Mouse (Mus musculus): ENCODE data around the gene Cdkn1b.

The Cdkn1b gene

DNA sequence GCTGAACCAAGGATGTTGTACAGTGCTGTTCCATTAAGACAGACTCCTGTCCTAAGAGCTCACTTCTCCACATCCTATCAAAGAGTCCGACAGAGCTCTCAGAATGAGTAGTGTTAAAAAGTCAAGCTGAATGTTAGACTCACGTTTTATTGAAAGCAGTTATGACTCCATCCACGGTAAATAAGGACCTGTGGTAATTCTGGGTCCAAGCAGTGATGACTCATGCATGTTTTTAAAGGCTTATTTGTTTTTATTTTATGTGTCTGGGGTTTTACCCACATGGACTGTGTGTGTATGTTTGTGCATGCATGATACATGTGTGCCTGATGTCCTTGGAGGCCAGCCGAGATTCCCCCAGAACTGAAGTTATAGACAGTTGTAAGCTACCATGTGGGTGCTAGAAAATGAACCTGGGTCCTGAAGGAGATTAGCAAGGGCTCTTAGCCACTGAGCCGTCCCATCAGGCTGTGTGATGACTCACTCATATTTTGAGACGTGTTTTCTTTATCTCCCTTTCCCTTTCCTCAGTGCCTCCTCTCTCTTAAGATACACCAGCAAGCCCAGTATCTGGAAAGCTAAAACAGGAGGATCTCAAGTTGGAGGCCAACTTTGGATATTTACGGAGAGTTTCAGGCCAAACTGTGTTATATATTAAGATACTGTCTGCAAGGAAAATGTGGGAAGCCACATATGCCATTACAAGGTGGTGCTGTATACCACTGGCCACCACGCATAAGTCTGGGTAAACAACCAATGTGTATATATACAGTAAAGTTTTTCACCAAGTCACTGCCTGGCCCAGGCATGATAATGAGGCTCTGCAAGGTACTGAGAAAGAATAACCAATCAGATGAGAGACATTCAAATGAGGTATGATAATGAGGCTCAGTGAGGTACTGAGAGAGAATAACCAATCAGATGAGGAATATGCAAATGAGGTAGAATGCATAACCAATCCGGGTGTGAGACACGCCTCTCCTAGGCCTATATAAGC lies 16.0 kb upstream of the Cdkn1b start:
- no peak for DNase-seq (ENCODE audit: low spot score)

GRCm38 (mm10) chr6:134905811-134906210 lies 14.4 kb upstream of the Cdkn1b start:
- DNase-seq (ENCODE audit: low spot score): no peak

GRCm38 (mm10) chr6:134914523-134914922 lies 5.7 kb upstream of the Cdkn1b start:
- DNase-seq (ENCODE audit: low spot score): no peak

GRCm38 (mm10) chr6:134916641-134917040 lies 3.6 kb upstream of the Cdkn1b start:
- no peak for DNase-seq (ENCODE audit: low spot score)

- DNase-seq (ENCODE audit: low spot score): peak; percentile 85
Measured at GRCm38 (mm10) chr6:134917087-134917486, 3.1 kb upstream of the Cdkn1b start.

- no peak for DNase-seq (ENCODE audit: low spot score)
Measured at GRCm38 (mm10) chr6:134918769-134919168, 1.4 kb upstream of the Cdkn1b start.

DNA sequence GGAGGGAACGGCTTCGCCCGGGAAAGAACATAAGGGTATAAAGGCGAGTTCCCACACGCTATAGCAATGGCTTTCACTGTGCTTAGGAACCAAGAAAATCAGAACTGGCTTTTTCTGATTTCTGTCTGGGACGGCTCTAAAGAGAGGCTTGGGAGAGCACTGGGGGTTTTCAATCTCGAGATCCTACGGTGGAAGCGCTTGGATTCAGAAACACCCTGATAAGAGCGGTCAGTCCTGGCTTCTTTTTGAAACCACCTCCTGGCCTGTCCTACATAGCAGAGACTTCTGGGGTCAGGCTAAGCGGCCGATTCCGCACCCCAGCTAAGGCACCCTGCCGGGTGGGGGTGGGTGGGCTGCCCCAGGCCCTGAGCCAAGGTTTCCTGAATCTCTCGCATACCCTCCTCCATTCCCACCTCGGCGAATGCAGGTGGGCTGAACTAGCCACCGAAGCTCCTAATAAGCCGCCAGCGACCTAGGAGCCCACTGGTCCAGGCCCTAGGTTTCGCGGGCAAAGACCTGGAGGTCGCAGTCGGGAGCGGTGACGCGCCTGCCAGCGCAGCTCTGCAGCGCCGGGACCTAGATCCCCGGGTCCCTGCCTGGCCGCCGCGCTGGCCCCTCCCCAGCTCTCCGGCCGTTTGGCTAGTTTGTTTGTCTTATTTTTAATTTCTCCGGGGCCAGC lies 551 bp upstream of the Cdkn1b start:
- DNase-seq (ENCODE audit: low spot score): no peak

GRCm38 (mm10) chr6:134921014-134921694 lies 953 bp downstream of the Cdkn1b start:
- DNase-seq (ENCODE audit: low spot score): peak; percentile 46

DNA sequence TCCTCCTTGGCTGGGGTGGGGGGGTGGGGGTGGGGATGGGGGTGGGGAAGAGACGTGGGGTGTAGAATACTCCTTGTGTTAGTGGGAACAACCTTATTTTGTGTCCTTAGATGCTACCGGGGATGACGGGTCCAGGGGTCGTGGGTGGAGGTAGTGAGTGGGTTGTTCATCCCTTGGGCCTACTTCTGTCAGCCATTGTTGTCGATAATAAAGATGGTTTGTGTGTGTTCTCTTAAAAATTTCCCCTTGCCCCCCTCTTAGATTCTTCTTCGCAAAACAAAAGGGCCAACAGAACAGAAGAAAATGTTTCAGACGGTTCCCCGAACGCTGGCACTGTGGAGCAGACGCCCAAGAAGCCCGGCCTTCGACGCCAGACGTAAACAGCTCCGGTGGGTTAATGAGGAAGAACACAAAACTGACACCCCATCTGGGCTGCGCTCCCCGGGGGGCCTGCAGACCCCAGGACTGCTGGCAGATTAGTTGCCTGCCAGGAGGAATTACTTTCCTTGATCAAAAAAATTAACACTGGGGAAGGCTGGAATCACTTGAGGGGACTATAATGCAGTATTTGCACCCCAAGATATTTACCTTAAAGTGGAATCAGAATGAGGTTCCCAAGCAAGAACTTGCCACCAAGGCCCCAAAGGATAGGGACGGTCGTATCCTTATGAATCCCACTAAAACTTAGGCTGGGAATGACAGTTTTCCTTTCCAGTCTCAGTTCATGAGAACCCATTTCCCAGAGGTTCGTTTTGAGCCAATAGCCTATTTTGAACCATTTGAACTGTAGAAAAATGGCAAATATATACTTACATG lies 1.7 kb downstream of the Cdkn1b start:
- no peak for DNase-seq (ENCODE audit: low spot score)

GRCm38 (mm10) chr6:134922511-134923195 lies 2.5 kb downstream of the Cdkn1b start:
- DNase-seq (ENCODE audit: low spot score): no peak

GRCm38 (mm10) chr6:134923670-134924069 lies 3.5 kb downstream of the Cdkn1b start:
- no peak for DNase-seq (ENCODE audit: low spot score)

- DNase-seq (ENCODE audit: low spot score): no peak
Measured at GRCm38 (mm10) chr6:134924262-134924661, 4.1 kb downstream of the Cdkn1b start.

DNA sequence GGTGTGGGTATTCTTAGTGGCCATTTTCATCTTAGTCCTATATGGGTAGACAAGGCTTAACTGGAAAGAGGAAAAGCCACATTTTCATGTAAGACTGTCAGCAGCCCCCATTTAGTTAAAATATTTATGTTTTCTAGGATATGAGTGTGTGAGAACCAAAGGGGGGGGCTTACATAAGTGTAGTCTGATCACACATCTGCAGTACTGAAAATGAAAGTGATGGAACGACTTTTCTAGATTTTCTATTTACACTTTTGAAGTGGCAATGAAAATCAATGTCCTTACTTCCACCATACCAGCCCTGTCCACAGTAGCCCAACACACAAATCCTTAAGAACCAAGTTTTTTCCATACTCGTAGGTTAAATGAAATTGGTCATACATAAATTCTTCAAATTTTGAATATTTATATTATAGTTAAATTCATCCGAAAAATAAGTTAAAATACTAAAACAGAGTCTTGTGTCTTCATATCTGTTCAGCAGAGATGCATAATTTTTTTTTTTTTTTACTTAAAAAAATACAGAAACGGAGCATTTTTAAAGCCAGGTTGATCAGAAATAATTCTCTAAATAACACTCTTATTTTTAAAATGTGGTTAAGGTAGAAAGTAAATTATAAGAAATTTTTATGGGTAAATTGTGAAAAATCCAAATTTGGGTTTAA lies 5.6 kb downstream of the Cdkn1b start:
- DNase-seq (ENCODE audit: low spot score): no peak

- DNase-seq (ENCODE audit: low spot score): no peak
Measured at GRCm38 (mm10) chr6:134926338-134926705, 6.1 kb downstream of the Cdkn1b start.

GRCm38 (mm10) chr6:134926803-134927594 lies 6.8 kb downstream of the Cdkn1b start:
- DNase-seq (ENCODE audit: low spot score): peak; percentile 55

GRCm38 (mm10) chr6:134927595-134928095 lies 7.4 kb downstream of the Cdkn1b start:
- no peak for DNase-seq (ENCODE audit: low spot score)

- peak; percentile 91 for DNase-seq (ENCODE audit: low spot score)
Measured at GRCm38 (mm10) chr6:134928096-134928888, 8.1 kb downstream of the Cdkn1b start.

DNA sequence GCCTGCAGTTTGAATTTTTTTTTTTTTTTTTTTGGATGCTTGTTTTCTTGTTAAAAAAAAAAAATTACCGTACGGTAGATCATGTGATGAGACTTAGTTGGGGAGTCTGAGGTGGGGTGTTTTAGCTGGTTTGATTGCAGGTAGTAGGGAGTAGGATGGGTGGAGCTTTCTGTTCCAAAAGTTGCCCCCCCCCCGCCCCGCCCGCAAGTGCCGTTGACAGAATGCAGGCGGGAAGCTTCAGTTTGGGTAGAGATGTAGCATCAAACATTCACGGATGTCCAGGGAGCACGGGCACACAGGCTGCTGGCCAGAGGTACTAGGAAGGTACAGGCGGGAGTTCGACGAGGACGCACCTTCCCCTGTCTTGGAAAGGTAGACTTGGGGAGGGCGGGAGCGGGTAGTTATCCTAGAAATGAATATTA lies 8.7 kb downstream of the Cdkn1b start:
- no peak for DNase-seq (ENCODE audit: low spot score)

GRCm38 (mm10) chr6:134929926-134930325 lies 9.7 kb downstream of the Cdkn1b start:
- DNase-seq (ENCODE audit: low spot score): no peak

All from lung, postnatal 25 days (tissue).